Mouse (Mus musculus): ENCODE measurements around the gene F2. TPM values are rescaled to one million over a fixed set of nuclear protein-coding genes. Genes with fewer than 3 reads are reported as not detected.

F2 gene
- polyA plus RNA-seq, 1 experiment from 2014 or later = not detected

Other genes with a start within 250 kb of the F2 start
- gene 1110051M20Rik, start 191.7 kb downstream of the F2 start, polyA plus RNA-seq (2018) = 4.8 to 7.1 TPM (median 5.0 TPM) in 3 replicates
- 2.8 to 4.7 TPM (median 3.9 TPM) in 3 replicates for gene Lrp4, start 178.9 kb downstream of the F2 start, polyA plus RNA-seq (2018)
- gene Ckap5, start 109.7 kb downstream of the F2 start, polyA plus RNA-seq (2018) = 21.7 to 29.7 TPM (median 26.2 TPM) in 3 replicates
- gene Zfp408, start 13.4 kb upstream of the F2 start, polyA plus RNA-seq (2018) = 7.1 to 9.6 TPM (median 7.2 TPM) in 3 replicates
- gene Arhgap1, start 13.4 kb upstream of the F2 start, polyA plus RNA-seq (2018) = 71.8 to 86.9 TPM (median 78.6 TPM) in 3 replicates
- gene Atg13, start 74.2 kb upstream of the F2 start, polyA plus RNA-seq (2018) = 18.4 to 29.2 TPM (median 20.7 TPM) in 3 replicates
- gene Harbi1, start 74.4 kb upstream of the F2 start, polyA plus RNA-seq (2018) = 2.3 to 5.9 TPM (median 4.5 TPM) in 3 replicates
- 17.9 to 25.2 TPM (median 19.3 TPM) in 3 replicates for gene Ambra1, start 93.7 kb upstream of the F2 start, polyA plus RNA-seq (2018)